Mouse (Mus musculus) forebrain, embryonic 11.5 days (tissue): ENCODE measurements around the gene Jak1. TPM values are rescaled to one million over a fixed set of nuclear protein-coding genes. Genes with fewer than 3 reads are reported as not detected.
A peak's percentile ranks its signal among the peaks of the same experiment; 100 is the strongest.

ENCODE experiments used
- ATAC-seq: fragments of 200-750 bp; cut with Nextera tagmentation; replicated peaks from 2 replicates; pipeline ENCODE4 v1.8.0; 2017; ENCODE audit warnings: moderate TSS enrichment; ENCODE audit not compliant: low FRiP score
- DNase-seq: peaks from one replicate; pipeline ENCODE4 v3.0.0-alpha.2; 2017; ENCODE audit warnings: low spot score
- H3K27ac ChIP-seq: fragments of 300-500 bp; sonication (generic); 2 replicates; pipeline ENCODE4 v1.5.1; 2014; ENCODE audit warnings: low read depth, low read length
- H3K27me3 ChIP-seq: fragments of 300-500 bp; sonication (generic); 2 replicates; pipeline ENCODE4 v1.6.1; 2014; ENCODE audit warnings: mild to moderate bottlenecking, low read length, mixed read lengths; ENCODE audit not compliant: control insufficient read depth, insufficient read depth
- H3K36me3 ChIP-seq: fragments of 300-500 bp; sonication (generic); 2 replicates; pipeline ENCODE4 v1.6.1; 2014; ENCODE audit warnings: mild to moderate bottlenecking, low read length, moderate library complexity, mixed read lengths; ENCODE audit not compliant: control insufficient read depth, insufficient read depth
- H3K4me1 ChIP-seq: fragments of 300-500 bp; sonication (generic); replicated peaks from 2 replicates; pipeline ENCODE4 v1.6.1; 2014; ENCODE audit warnings: low read length, mixed read lengths; ENCODE audit not compliant: control insufficient read depth, insufficient read depth
- H3K4me2 ChIP-seq: fragments of 300-500 bp; sonication (generic); 2 replicates; pipeline ENCODE4 v1.6.1; 2014; ENCODE audit warnings: low read depth, mild to moderate bottlenecking, low read length, moderate library complexity, mixed read lengths; ENCODE audit not compliant: severe bottlenecking
- H3K4me3 ChIP-seq: fragments of 300-500 bp; sonication (generic); 2 replicates; pipeline ENCODE4 v1.5.1; 2014; ENCODE audit warnings: low read depth, low read length
- H3K9ac ChIP-seq: fragments of 300-500 bp; sonication (generic); 2 replicates; pipeline ENCODE4 v1.6.1; 2014; ENCODE audit warnings: low read length
- H3K9me3 ChIP-seq: fragments of 300-500 bp; sonication (generic); 2 replicates; pipeline ENCODE4 v1.6.1; 2016; ENCODE audit warnings: low read length, mixed read lengths; ENCODE audit not compliant: control insufficient read depth
- WGBS: fragments of 180-500 bp; shearing (Covaris S2); extraction: QIAGEN DNeasy Blood & Tissue Kit; methylation state at CpG from one replicate; pipeline ENCODE4 v1.1.7; 2014; 5-methylcytosine and 5-hydroxymethylcytosine counted together
- polyA plus RNA-seq: library from polyadenylated mRNA; unstranded; fragments of >200 nt; fragmentation: Nextera tagmentation; extraction: Ambion mirVana; gene quantifications from 2 replicates; pipeline ENCODE4 v1.2.1, GENCODE M21; 2014

Jak1 gene
- polyA plus RNA-seq, 1 experiment from 2014 or later, result 46.7 TPM

- ATAC-seq (no peak), DNase-seq (no peak)
- Histone ChIP-seq H3K36me3 (no peaks in the 10 kb centered on the region; the same call in 1 of the 2 replicates), H3K9ac (no peak overlapping the region), H3K27ac (no peak overlapping the region), H3K4me1 (no peaks in the 10 kb centered on the region), H3K27me3 (no peaks in the 10 kb centered on the region), H3K9me3 (no peaks in the 10 kb centered on the region), H3K4me3 (no peak overlapping the region), H3K4me2 (no peak overlapping the region)
- WGBS, result 82% methylated on average over 5 of the region's 5 CpGs
These were observed 86.0 kb downstream of the Jak1 start for GRCm38 (mm10) chr4:101179076-101179475.

GRCm38 (mm10) chr4:101177796-101178195, 87.3 kb downstream of the Jak1 start:
- Histone ChIP-seq H3K9me3 (no peaks in the 10 kb centered on the region), H3K36me3 (no peaks in the 10 kb centered on the region), H3K27ac (no peak overlapping the region), H3K9ac (no peak overlapping the region), H3K4me2 (no peak overlapping the region), H3K27me3 (no peaks in the 10 kb centered on the region), H3K4me3 (no peak overlapping the region), H3K4me1 (no peaks in the 10 kb centered on the region)
- 99% methylated on average over 3 of the region's 3 CpGs for WGBS
- DNase-seq (no peak), ATAC-seq (no peak)

- H3K27me3 ChIP-seq, result no peaks in the 10 kb centered on the region
These were observed 89.0 kb downstream of the Jak1 start for GRCm38 (mm10) chr4:101176123-101176522.

GRCm38 (mm10) chr4:101174916-101175625, 90.0 kb downstream of the Jak1 start:
- H3K36me3 ChIP-seq, result no peaks in the 10 kb centered on the region
- WGBS, result 71% methylated on average over 10 of the region's 10 CpGs
- no peak overlapping the region for H3K9ac ChIP-seq
- H3K4me3 ChIP-seq, result no peak overlapping the region
- no peaks in the 10 kb centered on the region for H3K27me3 ChIP-seq
- no peak for ATAC-seq
- H3K9me3 ChIP-seq, result no peaks in the 10 kb centered on the region
- H3K27ac ChIP-seq, result no peak overlapping the region
- no peaks in the 10 kb centered on the region for H3K4me1 ChIP-seq
- no peak overlapping the region for H3K4me2 ChIP-seq
- no peak for DNase-seq

More at GRCm38 (mm10) chr4:101176123-101176522, 89.0 kb downstream of the Jak1 start:
- Histone ChIP-seq H3K9ac (no peak overlapping the region), H3K36me3 (no peaks in the 10 kb centered on the region), H3K9me3 (no peaks in the 10 kb centered on the region), H3K4me3 (no peak overlapping the region), H3K27ac (no peak overlapping the region), H3K4me1 (no peaks in the 10 kb centered on the region), H3K4me2 (no peak overlapping the region)
- WGBS, result 83% methylated on average over 6 of the region's 6 CpGs
- ATAC-seq (no peak), DNase-seq (no peak)

GRCm38 (mm10) chr4:101172738-101173137, 92.3 kb downstream of the Jak1 start:
- ATAC-seq (no peak), DNase-seq (no peak)
- Histone ChIP-seq H3K9me3 (no peaks in the 10 kb centered on the region), H3K27ac (no peak overlapping the region), H3K36me3 (no peaks in the 10 kb centered on the region), H3K9ac (no peak overlapping the region), H3K4me1 (no peaks in the 10 kb centered on the region), H3K4me2 (no peak overlapping the region), H3K27me3 (no peaks in the 10 kb centered on the region), H3K4me3 (no peak overlapping the region)
- 84% methylated on average over 2 of the region's 2 CpGs for WGBS

- Histone ChIP-seq H3K27ac (no peak overlapping the region), H3K9ac (no peak overlapping the region), H3K4me3 (no peak overlapping the region), H3K27me3 (no peaks in the 10 kb centered on the region), H3K36me3 (no peaks in the 10 kb centered on the region; the same call in 1 of the 2 replicates), H3K4me2 (no peak overlapping the region), H3K4me1 (no peaks in the 10 kb centered on the region), H3K9me3 (no peaks in the 10 kb centered on the region)
- DNase-seq (no peak), ATAC-seq (0 out of 2 replicates have a peak, but pooled peaks have one; percentile 27)
- WGBS, result 53% methylated on average over 6 of the region's 6 CpGs
These were observed 96.8 kb downstream of the Jak1 start for GRCm38 (mm10) chr4:101168189-101168778.

GRCm38 (mm10) chr4:101167777-101168176, 97.3 kb downstream of the Jak1 start:
- ATAC-seq, result no peak
- DNase-seq, result no peak
- Histone ChIP-seq H3K4me1 (no peaks in the 10 kb centered on the region), H3K9ac (no peak overlapping the region), H3K4me2 (no peak overlapping the region), H3K36me3 (no peaks in the 10 kb centered on the region; the same call in 1 of the 2 replicates), H3K4me3 (no peak overlapping the region), H3K27me3 (no peaks in the 10 kb centered on the region), H3K9me3 (no peaks in the 10 kb centered on the region), H3K27ac (no peak overlapping the region)
- WGBS, result 86% methylated on average over 1 of the region's 1 CpGs

- no peak for DNase-seq
- Histone ChIP-seq H3K9me3 (no peaks in the 10 kb centered on the region), H3K4me1 (no peaks in the 10 kb centered on the region), H3K27me3 (no peaks in the 10 kb centered on the region), H3K4me3 (no peak overlapping the region), H3K27ac (no peak overlapping the region), H3K9ac (no peak overlapping the region), H3K4me2 (no peak overlapping the region), H3K36me3 (no peaks in the 10 kb centered on the region; the same call in 1 of the 2 replicates)
- ATAC-seq, result no peak
- WGBS, result 91% methylated on average over 4 of the region's 4 CpGs
These were observed 99.3 kb downstream of the Jak1 start for GRCm38 (mm10) chr4:101165776-101166175.

GRCm38 (mm10) chr4:101164673-101165072, 100.4 kb downstream of the Jak1 start:
- no peak overlapping the region for H3K4me3 ChIP-seq
- H3K27ac ChIP-seq, result no peak overlapping the region
- no peaks in the 10 kb centered on the region for H3K4me1 ChIP-seq
- no peak overlapping the region for H3K4me2 ChIP-seq
- H3K36me3 ChIP-seq, result no peaks in the 10 kb centered on the region; the same call in 1 of the 2 replicates
- H3K9ac ChIP-seq, result no peak overlapping the region
- no peaks in the 10 kb centered on the region for H3K27me3 ChIP-seq
- WGBS, result 88% methylated on average over 2 of the region's 2 CpGs
- DNase-seq, result no peak
- no peaks in the 10 kb centered on the region for H3K9me3 ChIP-seq
- no peak for ATAC-seq
